Mouse (Mus musculus) ovary, adult 18-20 months (tissue): ENCODE results near the gene Pik3r5.

Experiments used
- DNase-seq: peaks from one replicate; pipeline ENCODE4 v3.0.0; 2022; ENCODE audit warnings: low spot score, mixed read lengths

The Pik3r5 gene

GRCm38 (mm10) chr11:68431699-68432360, at the start of gene Pik3r5:
TSS of gene Pik3r5 (plus strand) at chr11:68432121.
- peak; percentile 56 for DNase-seq

GRCm38 (mm10) chr11:68383519-68383918, 48.4 kb upstream of the Pik3r5 start:
- DNase-seq, result no peak

- DNase-seq, result no peak
These were observed 47.8 kb upstream of the Pik3r5 start for GRCm38 (mm10) chr11:68384131-68384530.

GRCm38 (mm10) chr11:68384592-68385020, 47.3 kb upstream of the Pik3r5 start:
- no peak for DNase-seq

GRCm38 (mm10) chr11:68385021-68385821, 46.7 kb upstream of the Pik3r5 start:
- no peak for DNase-seq

- no peak for DNase-seq
These were observed 45.9 kb upstream of the Pik3r5 start for GRCm38 (mm10) chr11:68385921-68386588.

GRCm38 (mm10) chr11:68386589-68387440, 45.1 kb upstream of the Pik3r5 start:
- DNase-seq, result peak; percentile 24

GRCm38 (mm10) chr11:68387441-68387760, 44.5 kb upstream of the Pik3r5 start:
- no peak for DNase-seq

- no peak for DNase-seq
These were observed 43.8 kb upstream of the Pik3r5 start for GRCm38 (mm10) chr11:68387971-68388654.

- no peak for DNase-seq
These were observed 43.3 kb upstream of the Pik3r5 start for GRCm38 (mm10) chr11:68388655-68389015.

GRCm38 (mm10) chr11:68389621-68390020, 42.3 kb upstream of the Pik3r5 start:
- no peak for DNase-seq

GRCm38 (mm10) chr11:68390381-68391287, 41.3 kb upstream of the Pik3r5 start:
- DNase-seq, result no peak

- no peak for DNase-seq
These were observed 37.9 kb upstream of the Pik3r5 start for GRCm38 (mm10) chr11:68393897-68394490.

- no peak for DNase-seq
These were observed 37.2 kb upstream of the Pik3r5 start for GRCm38 (mm10) chr11:68394749-68395148.

GRCm38 (mm10) chr11:68395546-68395945, 36.4 kb upstream of the Pik3r5 start:
- no peak for DNase-seq

- no peak for DNase-seq
These were observed 32.9 kb upstream of the Pik3r5 start for GRCm38 (mm10) chr11:68398891-68399547.

GRCm38 (mm10) chr11:68399548-68400020, 32.3 kb upstream of the Pik3r5 start:
- no peak for DNase-seq

- DNase-seq, result no peak
These were observed 31.8 kb upstream of the Pik3r5 start for GRCm38 (mm10) chr11:68400021-68400671.

- DNase-seq, result no peak
These were observed 31.1 kb upstream of the Pik3r5 start, which contains the start of gene Ntn1 for GRCm38 (mm10) chr11:68400727-68401219. TSS of gene Ntn1 (minus strand) at chr11:68400823.
